Mouse (Mus musculus) stomach, postnatal 0 days (tissue): ENCODE data around the gene Atp8b5. TPM values are rescaled to one million over a fixed set of nuclear protein-coding genes. Genes with fewer than 3 reads are reported as not detected.

Source experiments
- ATAC-seq: fragments of 200-750 bp; cut with Nextera tagmentation; 2 replicates; pipeline ENCODE4 v1.8.0; 2017; ENCODE audit not compliant: low FRiP score, low TSS enrichment
- DNase-seq: peaks from one replicate; pipeline ENCODE4 v3.0.0-alpha.2; 2016; ENCODE audit warnings: low spot score
- H3K27ac ChIP-seq: fragments of 300-500 bp; sonication (generic); replicated peaks from 2 replicates; pipeline ENCODE4 v1.5.1; 2014; ENCODE audit warnings: mild to moderate bottlenecking, control low read depth
- H3K27me3 ChIP-seq: fragments of 300-500 bp; sonication (generic); 2 replicates; pipeline ENCODE4 v1.6.1; 2014; ENCODE audit warnings: low read length; ENCODE audit not compliant: control insufficient read depth, insufficient read depth
- H3K36me3 ChIP-seq: fragments of 300-500 bp; sonication (generic); 2 replicates; pipeline ENCODE4 v1.6.1; 2014; ENCODE audit warnings: low read length, mixed read lengths; ENCODE audit not compliant: control insufficient read depth, insufficient read depth
- H3K4me1 ChIP-seq: fragments of 300-500 bp; sonication (generic); replicated peaks from 2 replicates; pipeline ENCODE4 v1.6.1; 2014; ENCODE audit warnings: antibody characterized with exemption; ENCODE audit not compliant: control insufficient read depth, insufficient read depth
- H3K4me2 ChIP-seq: fragments of 300-500 bp; sonication (generic); replicated peaks from 2 replicates; pipeline ENCODE4 v1.6.1; 2014; ENCODE audit warnings: low read depth, mild to moderate bottlenecking, control low read depth, moderate library complexity
- H3K4me3 ChIP-seq: fragments of 300-500 bp; sonication (generic); 2 replicates; pipeline ENCODE4 v1.5.1; 2014; ENCODE audit warnings: low read depth, low read length, control low read depth
- H3K9ac ChIP-seq: fragments of 300-500 bp; sonication (generic); 2 replicates; pipeline ENCODE4 v1.6.1; 2014; ENCODE audit warnings: mild to moderate bottlenecking, low read length, control low read depth, mixed read lengths
- H3K9me3 ChIP-seq: fragments of 300-500 bp; sonication (generic); 2 replicates; pipeline ENCODE4 v1.6.1; 2016; ENCODE audit warnings: low read length; ENCODE audit not compliant: control insufficient read depth
- CTCF ChIP-seq: IDR thresholded peaks from 2 replicates; pipeline ENCODE4 v1.5.1; 2016; ENCODE audit warnings: antibody characterized with exemption, low read depth, mild to moderate bottlenecking, moderate library complexity
- EP300 ChIP-seq: optimal IDR thresholded peaks from 2 replicates; pipeline ENCODE3; 2016; ENCODE audit warnings: antibody characterized with exemption
- WGBS: fragments of 180-500 bp; shearing (Covaris S2); extraction: QIAGEN DNeasy Blood & Tissue Kit; methylation state at CpG from one replicate; pipeline ENCODE4 v1.1.7; 2014; 5-methylcytosine and 5-hydroxymethylcytosine counted together
- polyA plus RNA-seq: library from polyadenylated mRNA; unstranded; fragments of >200 nt; fragmentation: Nextera tagmentation; extraction: Ambion mirVana; gene quantifications from 2 replicates; pipeline ENCODE4 v1.2.1, GENCODE M21; 2015

The Atp8b5 gene
- polyA plus RNA-seq, 1 experiment from 2014 or later, result 0.23 TPM

DNA sequence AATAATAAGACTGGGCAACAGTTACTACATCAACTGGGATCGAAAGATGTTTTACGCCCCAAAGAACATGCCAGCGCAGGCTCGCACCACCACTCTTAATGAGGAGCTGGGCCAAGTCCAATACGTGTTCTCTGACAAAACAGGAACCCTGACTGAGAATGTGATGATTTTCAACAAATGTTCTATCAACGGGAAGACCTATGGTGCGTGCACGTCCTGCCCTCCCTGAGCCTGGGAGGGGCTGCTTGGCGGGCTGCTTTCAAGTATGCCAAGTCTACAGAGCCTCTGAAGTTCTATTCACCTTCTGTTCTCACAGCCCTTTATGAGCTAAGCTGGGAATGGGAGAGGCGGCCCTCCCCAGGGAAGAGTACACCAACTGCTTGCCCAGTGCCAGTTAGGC, 75.5 kb downstream of the Atp8b5 start:
- H3K36me3 ChIP-seq, result no peaks in the 10 kb centered on the region
- H3K4me1 ChIP-seq, result no peaks in the 10 kb centered on the region
- WGBS, result 80% methylated on average over 10 of the region's 10 CpGs
- H3K9me3 ChIP-seq, result no peaks in the 10 kb centered on the region
- H3K4me3 ChIP-seq, result no peak overlapping the region
- no peak overlapping the region for H3K4me2 ChIP-seq
- H3K9ac ChIP-seq, result no peak overlapping the region
- no peak for TF ChIP-seq EP300
- no peak for TF ChIP-seq CTCF
- ATAC-seq, result no peak
- no peaks in the 10 kb centered on the region for H3K27me3 ChIP-seq
- DNase-seq, result no peak
- H3K27ac ChIP-seq, result no peak overlapping the region

DNA sequence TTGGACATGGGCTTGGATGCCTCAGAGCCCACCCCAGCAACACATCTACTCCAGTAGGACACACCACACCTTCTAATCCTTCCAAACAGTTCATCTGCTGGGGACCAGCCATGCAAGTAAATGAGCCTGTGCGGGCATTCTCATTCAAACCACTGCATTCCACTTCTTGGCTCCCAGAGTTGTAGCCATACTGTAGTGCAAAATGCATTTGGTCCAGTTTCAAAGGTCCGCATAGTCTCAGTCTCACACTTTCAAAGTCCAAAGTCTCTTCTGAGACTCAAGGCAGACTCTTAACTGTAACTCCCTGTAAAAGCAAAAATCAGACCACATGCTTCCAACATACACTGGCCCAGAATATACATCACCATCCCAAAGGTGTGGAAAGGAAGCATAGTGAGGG, 78.0 kb downstream of the Atp8b5 start:
- no peaks in the 10 kb centered on the region for H3K4me1 ChIP-seq
- ATAC-seq, result no peak
- H3K4me2 ChIP-seq, result no peak overlapping the region
- no peaks in the 10 kb centered on the region for H3K9me3 ChIP-seq
- 88% methylated on average over 2 of the region's 2 CpGs for WGBS
- no peaks in the 10 kb centered on the region for H3K36me3 ChIP-seq
- no peak for DNase-seq
- no peak overlapping the region for H3K9ac ChIP-seq
- no peaks in the 10 kb centered on the region for H3K27me3 ChIP-seq
- TF ChIP-seq CTCF, result no peak
- TF ChIP-seq EP300, result no peak
- no peak overlapping the region for H3K27ac ChIP-seq
- no peak overlapping the region for H3K4me3 ChIP-seq

DNA sequence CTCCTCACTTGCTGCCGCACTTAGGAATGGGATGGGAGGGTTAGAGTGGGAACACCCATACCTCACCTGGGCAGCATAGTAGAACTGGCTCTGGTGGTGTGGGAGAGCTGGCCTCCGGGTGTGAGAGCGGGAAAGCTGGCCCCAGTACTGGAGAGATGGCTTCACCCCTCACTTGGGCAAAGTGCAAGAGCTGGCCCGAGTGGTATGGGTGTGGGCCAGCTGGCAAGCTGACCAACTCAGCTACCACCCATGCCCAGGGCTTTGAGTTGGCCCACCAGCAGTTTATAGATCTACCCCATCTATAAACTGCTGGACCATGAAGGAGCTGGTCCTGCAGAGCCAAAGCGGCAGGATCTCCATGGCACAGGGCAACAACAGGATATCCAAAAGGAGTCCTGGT, 82.2 kb downstream of the Atp8b5 start:
- ATAC-seq (no peak), DNase-seq (no peak)
- WGBS, result 91% methylated on average over 5 of the region's 5 CpGs
- H3K27ac ChIP-seq, result no peak overlapping the region
- no peaks in the 10 kb centered on the region for H3K4me1 ChIP-seq
- no peak overlapping the region for H3K4me2 ChIP-seq
- TF ChIP-seq CTCF (no peak), EP300 (no peak)
- H3K27me3 ChIP-seq, result no peaks in the 10 kb centered on the region
- H3K9me3 ChIP-seq, result 0 out of 2 replicates have a peak, but pooled peaks cover 3% of the 10 kb centered on the region
- H3K9ac ChIP-seq, result no peak overlapping the region
- H3K36me3 ChIP-seq, result no peaks in the 10 kb centered on the region
- H3K4me3 ChIP-seq, result no peak overlapping the region

DNA sequence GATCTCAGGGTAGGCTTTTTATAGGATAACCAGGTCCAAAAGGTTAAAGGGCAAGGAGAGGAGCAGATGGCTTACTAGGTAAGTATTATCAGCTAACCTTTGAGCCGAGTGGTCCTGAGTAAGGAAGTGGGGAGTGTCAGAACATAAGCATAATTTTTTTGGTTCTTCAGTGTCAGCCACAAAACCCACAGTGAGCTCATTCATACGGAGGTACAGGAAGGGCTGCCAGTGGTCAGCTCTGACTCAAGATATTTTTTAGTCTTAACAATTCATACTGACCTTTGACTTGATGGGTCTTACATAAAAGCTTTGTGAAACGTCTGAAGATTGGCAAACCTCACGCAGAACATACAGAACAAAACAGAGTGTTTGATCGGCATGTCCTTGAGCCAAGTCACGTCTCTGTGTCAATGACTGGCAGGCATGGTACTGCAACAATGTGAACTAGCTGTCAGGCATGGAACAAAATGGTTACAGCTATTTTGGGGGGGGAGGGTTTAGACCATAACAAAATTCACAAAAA, 83.1 kb downstream of the Atp8b5 start:
- no peaks in the 10 kb centered on the region for H3K27me3 ChIP-seq
- H3K4me1 ChIP-seq, result no peaks in the 10 kb centered on the region
- H3K36me3 ChIP-seq, result no peaks in the 10 kb centered on the region
- no peak overlapping the region for H3K27ac ChIP-seq
- DNase-seq, result no peak
- TF ChIP-seq EP300, result no peak
- no peak for TF ChIP-seq CTCF
- no peak overlapping the region for H3K4me2 ChIP-seq
- WGBS, result 63% methylated on average over 6 of the region's 6 CpGs
- ATAC-seq, result no peak
- H3K9ac ChIP-seq, result no peak overlapping the region
- no peak overlapping the region for H3K4me3 ChIP-seq
- H3K9me3 ChIP-seq, result 0 out of 2 replicates have a peak, but pooled peaks cover 3% of the 10 kb centered on the region

DNA sequence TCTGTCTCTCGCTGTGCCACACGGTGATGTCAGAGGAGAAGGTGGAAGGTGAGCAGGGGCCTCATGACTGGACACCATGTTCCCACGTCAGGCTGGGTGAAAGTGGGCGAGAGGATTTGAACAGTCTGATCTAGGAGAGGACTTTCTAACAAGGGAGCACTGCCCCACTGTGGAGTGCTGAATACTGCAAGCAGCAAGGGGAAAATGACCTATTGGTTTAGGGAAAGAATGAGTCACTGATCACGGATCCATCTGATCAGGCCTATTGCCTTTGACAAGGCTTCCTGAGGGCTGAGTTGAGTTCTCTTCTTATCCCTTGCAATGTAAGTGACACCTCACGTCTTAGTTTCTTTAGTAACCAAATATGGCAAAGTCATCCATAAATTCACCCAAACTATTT, 86.7 kb downstream of the Atp8b5 start:
- H3K27me3 ChIP-seq, result no peaks in the 10 kb centered on the region
- H3K9me3 ChIP-seq, result 0 out of 2 replicates have a peak, but pooled peaks cover 3% of the 10 kb centered on the region
- H3K4me1 ChIP-seq, result no peaks in the 10 kb centered on the region
- no peak overlapping the region for H3K4me3 ChIP-seq
- no peak overlapping the region for H3K4me2 ChIP-seq
- H3K9ac ChIP-seq, result no peak overlapping the region
- WGBS, result 85% methylated on average over 6 of the region's 6 CpGs
- ATAC-seq, result no peak
- H3K36me3 ChIP-seq, result no peaks in the 10 kb centered on the region
- DNase-seq, result no peak
- no peak overlapping the region for H3K27ac ChIP-seq
- 0 out of 2 replicates have a peak, but pooled peaks have one; percentile 21 for TF ChIP-seq CTCF
- TF ChIP-seq EP300, result no peak

DNA sequence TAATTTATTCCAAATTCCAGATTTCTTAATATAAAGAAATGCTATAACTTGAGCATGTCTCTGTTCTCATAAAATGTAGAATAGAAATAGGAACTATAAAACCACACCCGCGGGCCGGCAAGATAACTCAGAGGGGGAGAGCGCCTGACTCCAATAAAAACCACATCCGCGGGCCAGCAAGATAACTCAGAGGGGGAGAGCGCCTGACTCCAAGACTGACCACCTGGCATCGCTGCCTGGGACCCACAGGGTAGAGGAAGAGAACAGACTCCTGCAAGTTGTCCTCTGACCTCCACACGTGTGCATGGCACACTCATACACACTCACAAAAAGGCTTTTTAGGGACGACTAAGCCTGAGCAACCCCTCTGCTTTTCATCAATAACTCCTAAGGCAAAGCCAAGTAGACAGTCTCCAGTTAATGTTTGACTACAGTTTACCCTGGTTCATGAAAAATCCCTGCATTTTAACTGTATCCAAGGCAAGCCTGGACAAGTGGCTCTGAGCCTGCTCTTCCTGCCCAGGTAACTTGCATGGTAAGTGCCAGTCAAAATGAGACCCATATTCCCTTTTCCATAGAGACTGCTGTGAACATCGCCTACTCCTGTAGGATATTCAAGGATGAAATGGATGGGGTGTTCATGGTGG, 98.1 kb downstream of the Atp8b5 start:
- H3K27ac ChIP-seq, result no peak overlapping the region
- ATAC-seq, result no peak

More for the DNA sequence above, 98.1 kb downstream of the Atp8b5 start:
- DNase-seq, result no peak
- no peaks in the 10 kb centered on the region for H3K27me3 ChIP-seq
- no peaks in the 10 kb centered on the region for H3K9me3 ChIP-seq
- no peak overlapping the region for H3K9ac ChIP-seq
- no peaks in the 10 kb centered on the region for H3K36me3 ChIP-seq
- WGBS, result 62% methylated on average over 11 of the region's 11 CpGs
- no peaks in the 10 kb centered on the region for H3K4me1 ChIP-seq
- no peak overlapping the region for H3K4me2 ChIP-seq
- no peak overlapping the region for H3K4me3 ChIP-seq
- no peak for TF ChIP-seq EP300
- TF ChIP-seq CTCF, result no peak
